Mouse (Mus musculus): ENCODE results near the gene Apol7e. TPM values are rescaled to one million over a fixed set of nuclear protein-coding genes. Genes with fewer than 3 reads are reported as not detected.

Gene Apol7e
- polyA plus RNA-seq, 1 experiment from 2014 or later: 0.08 TPM

- no peak overlapping the region for H3K4me3 ChIP-seq
- H3K27ac ChIP-seq (replicated peaks): no peak overlapping the region
- peaks cover 3% of the 10 kb centered on the region; the same call in 1 of the 2 replicates for H3K4me1 ChIP-seq
- peaks cover 78% of the 10 kb centered on the region for H3K36me3 ChIP-seq
- no peak overlapping the region for H3K4me2 ChIP-seq
- no peak overlapping the region for H3K9ac ChIP-seq
- no peaks in the 10 kb centered on the region for H3K27me3 ChIP-seq (replicated peaks)
- ATAC-seq (ENCODE audit: extremely low read depth, insufficient number of reproducible peaks, low FRiP score, low TSS enrichment): no peak
- 96% methylated on average over 7 of the region's 7 CpGs for WGBS
- no peaks in the 10 kb centered on the region for H3K9me3 ChIP-seq
Observed at GRCm38 (mm10) chr15:77761083-77761482, 62.4 kb downstream of the Apol7e start.

DNA sequence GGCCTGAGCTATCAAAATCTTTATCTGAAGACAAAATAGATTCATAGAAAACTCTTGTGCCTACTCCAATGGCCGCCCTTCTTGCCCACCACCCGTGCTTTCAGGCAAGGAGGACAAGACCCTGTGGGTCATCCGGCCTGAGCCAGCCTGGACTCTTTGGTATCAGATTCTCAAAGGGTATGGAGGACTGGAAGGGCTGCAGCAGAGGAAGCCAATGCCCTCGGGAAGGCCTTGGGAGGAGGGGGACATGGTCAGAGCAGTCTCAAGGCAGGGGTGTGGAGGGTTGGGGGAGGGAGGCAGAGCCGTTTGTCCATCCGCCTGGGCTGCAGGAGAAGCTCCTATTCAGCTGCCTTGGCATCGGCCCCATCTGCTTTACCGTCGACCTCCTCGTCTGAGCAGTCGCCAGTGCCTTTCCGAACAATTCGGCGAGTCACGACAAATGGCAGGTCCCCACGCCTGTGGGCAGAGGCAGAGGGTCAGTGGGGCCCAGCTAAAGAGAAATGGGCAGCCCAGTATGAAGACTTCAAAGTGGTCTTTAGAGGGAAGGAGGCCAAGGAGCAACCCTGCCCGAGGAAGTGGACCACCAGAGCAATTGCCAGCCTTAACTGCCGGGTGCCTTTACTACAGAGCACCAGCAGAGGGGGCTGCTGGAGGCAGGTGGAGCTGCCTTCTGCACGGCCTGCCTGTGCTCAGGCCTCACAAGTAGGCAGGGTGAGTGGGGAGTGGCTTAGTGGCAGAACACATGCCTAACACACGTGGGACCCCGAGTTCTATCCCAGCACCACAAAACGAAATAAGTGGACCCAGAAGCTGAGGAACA, 63.1 kb downstream of the Apol7e start:
- Histone ChIP-seq H3K4me1 (peaks cover 3% of the 10 kb centered on the region; the same call in 1 of the 2 replicates), H3K9ac (no peak overlapping the region), H3K27ac (replicated peaks) (no peak overlapping the region), H3K9me3 (no peaks in the 10 kb centered on the region), H3K27me3 (replicated peaks) (no peaks in the 10 kb centered on the region), H3K4me2 (no peak overlapping the region), H3K36me3 (peaks cover 85% of the 10 kb centered on the region), H3K4me3 (no peak overlapping the region)
- ATAC-seq (ENCODE audit: extremely low read depth, insufficient number of reproducible peaks, low FRiP score, low TSS enrichment): no peak
- 77% methylated on average over 22 of the region's 22 CpGs for WGBS

DNA sequence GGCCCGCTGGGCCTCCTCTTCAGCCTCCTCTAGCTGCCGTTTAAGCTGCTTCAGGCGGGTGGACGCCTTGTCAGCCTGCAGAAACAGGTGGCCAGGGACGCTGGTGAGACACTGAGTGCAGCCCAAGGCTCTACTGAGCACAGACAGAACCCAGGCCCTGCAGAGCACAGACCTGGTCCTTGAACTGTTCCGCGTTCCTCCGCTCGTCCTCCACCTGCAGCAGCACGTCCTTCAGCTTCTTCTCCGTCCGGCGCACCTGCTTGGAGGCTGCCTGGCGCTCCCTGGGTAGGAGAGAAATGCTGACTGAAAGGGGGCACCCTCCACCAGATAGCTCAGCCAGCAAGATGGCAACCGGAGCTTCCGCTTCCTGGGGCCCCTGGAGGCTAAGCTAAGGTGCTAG, 64.4 kb downstream of the Apol7e start:
- Histone ChIP-seq H3K4me1 (no peaks in the 10 kb centered on the region), H3K27me3 (replicated peaks) (no peaks in the 10 kb centered on the region), H3K9ac (no peak overlapping the region), H3K9me3 (no peaks in the 10 kb centered on the region), H3K36me3 (peaks cover 98% of the 10 kb centered on the region), H3K4me3 (no peak overlapping the region), H3K27ac (replicated peaks) (no peak overlapping the region), H3K4me2 (no peak overlapping the region)
- WGBS: 85% methylated on average over 16 of the region's 16 CpGs
- ATAC-seq (ENCODE audit: extremely low read depth, insufficient number of reproducible peaks, low FRiP score, low TSS enrichment): no peak

- H3K36me3 ChIP-seq: peaks cover 99% of the 10 kb centered on the region
- WGBS: 92% methylated on average over 11 of the region's 11 CpGs
- H3K27me3 ChIP-seq (replicated peaks): no peaks in the 10 kb centered on the region
- H3K4me2 ChIP-seq: no peak overlapping the region
- no peaks in the 10 kb centered on the region for H3K9me3 ChIP-seq
- no peak overlapping the region for H3K4me3 ChIP-seq
- H3K27ac ChIP-seq (replicated peaks): no peak overlapping the region
- H3K4me1 ChIP-seq: no peaks in the 10 kb centered on the region
- no peak for ATAC-seq (ENCODE audit: extremely low read depth, insufficient number of reproducible peaks, low FRiP score, low TSS enrichment)
- H3K9ac ChIP-seq: no peak overlapping the region
Observed at GRCm38 (mm10) chr15:77763702-77764101, 65.0 kb downstream of the Apol7e start.

- no peaks in the 10 kb centered on the region for H3K9me3 ChIP-seq
- H3K27me3 ChIP-seq (replicated peaks): no peaks in the 10 kb centered on the region
- no peaks in the 10 kb centered on the region for H3K4me1 ChIP-seq
- ATAC-seq (ENCODE audit: extremely low read depth, insufficient number of reproducible peaks, low FRiP score, low TSS enrichment): no peak
- H3K27ac ChIP-seq (replicated peaks): no peak overlapping the region
- no peak overlapping the region for H3K4me2 ChIP-seq
- WGBS: 69% methylated on average over 13 of the region's 13 CpGs
- H3K36me3 ChIP-seq: peaks cover 100% of the 10 kb centered on the region
- H3K4me3 ChIP-seq: no peak overlapping the region
- H3K9ac ChIP-seq: no peak overlapping the region
Observed at GRCm38 (mm10) chr15:77764391-77765006, 65.8 kb downstream of the Apol7e start.

GRCm38 (mm10) chr15:77765484-77766093, 66.9 kb downstream of the Apol7e start:
- no peak overlapping the region for H3K4me2 ChIP-seq
- no peaks in the 10 kb centered on the region for H3K27me3 ChIP-seq (replicated peaks)
- no peak overlapping the region for H3K27ac ChIP-seq (replicated peaks)
- H3K4me1 ChIP-seq: no peaks in the 10 kb centered on the region
- peaks cover 100% of the 10 kb centered on the region for H3K36me3 ChIP-seq
- no peaks in the 10 kb centered on the region for H3K9me3 ChIP-seq
- ATAC-seq (ENCODE audit: extremely low read depth, insufficient number of reproducible peaks, low FRiP score, low TSS enrichment): no peak
- H3K9ac ChIP-seq: no peak overlapping the region
- WGBS: 90% methylated on average over 16 of the region's 16 CpGs
- no peak overlapping the region for H3K4me3 ChIP-seq

GRCm38 (mm10) chr15:77766981-77767380, 68.3 kb downstream of the Apol7e start:
- H3K9me3 ChIP-seq: no peaks in the 10 kb centered on the region
- H3K4me3 ChIP-seq: no peak overlapping the region
- H3K4me1 ChIP-seq: no peaks in the 10 kb centered on the region
- 89% methylated on average over 11 of the region's 11 CpGs for WGBS
- H3K36me3 ChIP-seq: peaks cover 100% of the 10 kb centered on the region
- no peak overlapping the region for H3K9ac ChIP-seq
- no peak overlapping the region for H3K27ac ChIP-seq (replicated peaks)
- no peak for ATAC-seq (ENCODE audit: extremely low read depth, insufficient number of reproducible peaks, low FRiP score, low TSS enrichment)
- H3K4me2 ChIP-seq: no peak overlapping the region
- H3K27me3 ChIP-seq (replicated peaks): no peaks in the 10 kb centered on the region

Other genes with a start within 250 kb of the Apol7e start
- not detected in 2 replicates for gene Apol10a, start 221.8 kb upstream of the Apol7e start, polyA plus RNA-seq (2015; fragmentation: Nextera tagmentation; extraction: Ambion mirVana)
- gene Apol11a, start 190.6 kb upstream of the Apol7e start, polyA plus RNA-seq (2015; fragmentation: Nextera tagmentation; extraction: Ambion mirVana): not detected in 2 replicates
- 0.16 TPM in 1 of 2 replicates, not detected in the other for gene Apol7c, start 165.5 kb upstream of the Apol7e start, polyA plus RNA-seq (2015; fragmentation: Nextera tagmentation; extraction: Ambion mirVana)
- gene 1700025B11Rik, start 137.0 kb upstream of the Apol7e start, polyA plus RNA-seq (2015; fragmentation: Nextera tagmentation; extraction: Ambion mirVana): not detected in 2 replicates
- not detected in 2 replicates for gene Apol10b, start 102.7 kb upstream of the Apol7e start, polyA plus RNA-seq (2015; fragmentation: Nextera tagmentation; extraction: Ambion mirVana)
- gene Gm36245, start 99.6 kb upstream of the Apol7e start, polyA plus RNA-seq (2015; fragmentation: Nextera tagmentation; extraction: Ambion mirVana): not detected in 2 replicates
- 0.39 and 0.62 TPM in 2 replicates for gene Apol11b, start 55.6 kb upstream of the Apol7e start, polyA plus RNA-seq (2015; fragmentation: Nextera tagmentation; extraction: Ambion mirVana)
- gene Apol9b, start 30.2 kb downstream of the Apol7e start, polyA plus RNA-seq (2015; fragmentation: Nextera tagmentation; extraction: Ambion mirVana): 0.20 TPM in 1 of 2 replicates, not detected in the other
- 0.32 and 0.78 TPM in 2 replicates for gene Apol8, start 58.1 kb downstream of the Apol7e start, polyA plus RNA-seq (2015; fragmentation: Nextera tagmentation; extraction: Ambion mirVana)
- 24.8 and 25.0 TPM in 2 replicates for gene Myh9, start 143.3 kb downstream of the Apol7e start, polyA plus RNA-seq (2015; fragmentation: Nextera tagmentation; extraction: Ambion mirVana)
- 248 and 278 TPM in 2 replicates for gene Txn2, start 230.1 kb downstream of the Apol7e start, polyA plus RNA-seq (2015; fragmentation: Nextera tagmentation; extraction: Ambion mirVana)